In the genomic region with DNA sequence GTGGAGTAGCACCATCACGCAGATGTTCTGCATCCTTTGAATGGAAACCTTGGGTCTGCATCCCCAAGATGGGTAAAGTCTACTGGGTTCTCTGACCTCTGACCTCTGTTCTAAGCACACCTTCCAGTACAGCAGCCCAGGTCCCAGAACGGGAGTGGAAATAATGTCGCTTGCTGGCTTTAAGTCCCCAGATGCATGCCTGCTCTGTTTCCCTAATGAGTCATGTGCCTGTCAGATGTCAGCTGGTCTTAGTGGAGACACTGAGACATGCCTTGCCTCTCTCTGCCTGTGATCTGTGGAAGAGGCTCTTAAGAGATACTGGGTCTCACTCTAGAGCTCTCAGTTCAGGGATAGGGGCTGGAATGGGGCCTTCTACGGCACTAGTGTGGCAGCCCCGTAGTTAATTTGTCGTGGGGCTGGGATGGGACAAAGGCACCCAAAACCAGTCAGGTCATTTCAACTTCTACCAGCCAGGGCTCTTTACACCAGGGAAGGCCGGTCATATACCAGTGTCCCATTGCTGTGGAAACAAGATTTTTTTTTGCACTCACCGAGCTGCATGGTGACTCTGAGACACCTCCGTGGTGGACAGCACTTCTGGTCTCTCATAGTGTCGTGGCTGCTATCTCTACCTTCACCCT, we compare ENCODE assay signal across 8 mouse cellular contexts.
DNase-seq lines count a peak whose midpoint lies in the region; ATAC-seq lines count a peak whose summit lies in the region.

No protein-coding gene starts in this region.

- H3K4me1 ChIP-seq in kidney, embryonic 14.5 days (ENCODE audit: control insufficient read depth, insufficient read depth, low read length) = peaks cover 54% of the 10 kb centered on the region
- H3K4me1 ChIP-seq in hindbrain, embryonic 10.5 days (replicated peaks) = peaks cover 93% of the 10 kb centered on the region
- H3K4me1 ChIP-seq in midbrain, embryonic 16.5 days (ENCODE audit: control insufficient read depth, insufficient read depth, low read length) = peaks cover 60% of the 10 kb centered on the region

- DNase-seq in kidney, adult 11 months = no peak
- DNase-seq in brain, adult 2 months (ENCODE audit: low read depth, low spot score) = peak; percentile 68
- DNase-seq in hindbrain, embryonic 10.5 days (ENCODE audit: low spot score) = peak; percentile 32
- DNase-seq in cerebellum, adult 9-10 months = no peak
- no peak for DNase-seq in left cerebral cortex, postnatal 10 days (ENCODE audit: extremely low spot score in 1 of 2, low spot score in 2 of 2)
- DNase-seq in cerebellum, adult 8-10 months = no peak

- H3K4me2 ChIP-seq in kidney, embryonic 14.5 days (replicated peaks; ENCODE audit: low read depth, low read length) = peak overlapping the region; percentile 27
- H3K4me2 ChIP-seq in midbrain, embryonic 16.5 days (ENCODE audit: low read length) = peak overlapping the region; percentile 41

- no peaks in the 10 kb centered on the region for H3K27me3 ChIP-seq in kidney, embryonic 14.5 days (ENCODE audit: control insufficient read depth, insufficient read depth, low read length)
- H3K27me3 ChIP-seq in hindbrain, embryonic 10.5 days (ENCODE audit: insufficient read depth, poor library complexity, severe bottlenecking) = no peaks in the 10 kb centered on the region
- no peaks in the 10 kb centered on the region for H3K27me3 ChIP-seq in midbrain, embryonic 16.5 days (ENCODE audit: control insufficient read depth, insufficient read depth, low read depth, low read length)

- intact Hi-C loops in left cerebral cortex, postnatal 10 days (cut with DNase I) = no loop called here

- H3K9ac ChIP-seq in kidney, embryonic 14.5 days (ENCODE audit: low read depth, low read length) = peak overlapping the region; percentile 51; the same call in 1 of the 2 replicates
- peak overlapping the region; percentile 61 for H3K9ac ChIP-seq in midbrain, embryonic 16.5 days (ENCODE audit: low read depth, low read length)

- H3K4me3 ChIP-seq in kidney, embryonic 14.5 days (ENCODE audit: low read length) = no peak overlapping the region
- peak overlapping the region; percentile 31 for H3K4me3 ChIP-seq in hindbrain, embryonic 10.5 days
- no peak overlapping the region for H3K4me3 ChIP-seq in midbrain, embryonic 16.5 days (ENCODE audit: low read depth, low read length)

- H3K36me3 ChIP-seq in kidney, embryonic 14.5 days (ENCODE audit: control insufficient read depth, insufficient read depth, low read length) = peaks cover 38% of the 10 kb centered on the region
- peaks cover 61% of the 10 kb centered on the region for H3K36me3 ChIP-seq in hindbrain, embryonic 10.5 days
- H3K36me3 ChIP-seq in midbrain, embryonic 16.5 days (ENCODE audit: control insufficient read depth, insufficient read depth, low read length) = peaks cover 3% of the 10 kb centered on the region; the same call in 1 of the 2 replicates

- 33% methylated on average over 10 of the region's 10 CpGs for WGBS in kidney, embryonic 14.5 days
- WGBS in hindbrain, embryonic 10.5 days = 23% methylated on average over 10 of the region's 10 CpGs
- 14% methylated on average over 10 of the region's 10 CpGs for WGBS in midbrain, embryonic 16.5 days

- peak overlapping the region; percentile 87 for H3K27ac ChIP-seq in kidney, embryonic 14.5 days (ENCODE audit: low read depth, low read length)
- peak overlapping the region; percentile 96 for H3K27ac ChIP-seq in hindbrain, embryonic 10.5 days
- peak overlapping the region; percentile 99 for H3K27ac ChIP-seq in midbrain, embryonic 16.5 days (ENCODE audit: low read length)

- ATAC-seq in kidney, embryonic 14.5 days (ENCODE audit: low FRiP score, low TSS enrichment) = no peak; the same call in 1 of the 2 replicates
- peak; percentile 14; the same call in 1 of the 2 replicates for ATAC-seq in midbrain, embryonic 16.5 days

- no peaks in the 10 kb centered on the region for H3K9me3 ChIP-seq in kidney, embryonic 14.5 days (ENCODE audit: control insufficient read depth, low read length)
- H3K9me3 ChIP-seq in hindbrain, embryonic 10.5 days = no peaks in the 10 kb centered on the region
- no peaks in the 10 kb centered on the region for H3K9me3 ChIP-seq in midbrain, embryonic 16.5 days (replicated peaks; ENCODE audit: control insufficient read depth, low read length, poor library complexity, severe bottlenecking)

Comparison
In these comparisons a context has a peak if more than half of its experiments do, and no peak if none do; other contexts are left out.
1. DNase-seq: peak in brain, adult 2 months (single experiment) and hindbrain, embryonic 10.5 days (single experiment); none in kidney, adult 11 months (single experiment), cerebellum, adult 9-10 months (single experiment), left cerebral cortex, postnatal 10 days (0 of 2) and cerebellum, adult 8-10 months (single experiment).
2. Peak in every context shown above with its lines, with median percentiles within 50 percentile points of each other: H3K27ac ChIP-seq.